Mouse (Mus musculus) fat pad, adult 2 months (tissue): ENCODE data around the gene Sppl3.

Experiments
- DNase-seq: peaks from one replicate; pipeline ENCODE4 v3.0.0-alpha.2; 2011; ENCODE audit warnings: low read depth, low spot score; ENCODE audit errors: extremely low read depth

Gene Sppl3

GRCm38 (mm10) chr5:115147388-115147787, 136.5 kb downstream of the Sppl3 start:
- no peak for DNase-seq

GRCm38 (mm10) chr5:115148378-115148777, 137.4 kb downstream of the Sppl3 start:
- DNase-seq: no peak
